Mouse (Mus musculus): ENCODE results near the gene Kiss1.
"Not testable (repeated sequence)": the region's sequence is repeated elsewhere in the genome, so short reads cannot be mapped to it uniquely, and the experiment has no call there.

Gene Kiss1

GRCm38 (mm10) chr1:133316577-133316976 lies 5.1 kb upstream of the Kiss1 start:
- intact Hi-C loops (cut with DNase I), result loop anchor here (2.0 to 10.0 kb wide), 2 partner anchors 282 to 294 kb away; partner anchors contain the start of genes Mdm4 and Snrpe

GRCm38 (mm10) chr1:133317149-133317548 lies 4.5 kb upstream of the Kiss1 start:
- intact Hi-C loops (cut with DNase I), result loop anchor here (2.0 to 10.0 kb wide), 2 partner anchors 282 to 294 kb away; partner anchors contain the start of genes Mdm4 and Snrpe

- intact Hi-C loops (cut with DNase I), result no loop called here
These were observed 1.7 kb downstream of the Kiss1 start for GRCm38 (mm10) chr1:133323333-133323732.

GRCm38 (mm10) chr1:133325951-133326350 lies 4.3 kb downstream of the Kiss1 start:
- intact Hi-C loops (cut with DNase I), result no loop called here

GRCm38 (mm10) chr1:133327094-133327493 lies 5.4 kb downstream of the Kiss1 start:
- intact Hi-C loops (cut with DNase I), result no loop called here

- intact Hi-C loops (cut with DNase I), result no loop called here
These were observed 6.7 kb downstream of the Kiss1 start for GRCm38 (mm10) chr1:133328299-133328795.

GRCm38 (mm10) chr1:133328896-133329637 lies 7.4 kb downstream of the Kiss1 start:
- intact Hi-C loops (cut with DNase I), result no loop called here

GRCm38 (mm10) chr1:133329638-133329964 lies 7.9 kb downstream of the Kiss1 start:
- intact Hi-C loops (cut with DNase I), result no loop called here

- intact Hi-C loops (cut with DNase I), result no loop called here
These were observed 9.5 kb downstream of the Kiss1 start for GRCm38 (mm10) chr1:133331142-133331541.

GRCm38 (mm10) chr1:133332656-133333430 lies 11.2 kb downstream of the Kiss1 start:
- intact Hi-C loops (cut with DNase I), result no loop called here

GRCm38 (mm10) chr1:133333937-133334336 lies 12.3 kb downstream of the Kiss1 start:
- intact Hi-C loops (cut with DNase I), result no loop called here

- intact Hi-C loops (cut with DNase I), result not testable (repeated sequence)
These were observed 18.7 kb downstream of the Kiss1 start for GRCm38 (mm10) chr1:133340403-133340802.

GRCm38 (mm10) chr1:133344357-133344756 lies 22.7 kb downstream of the Kiss1 start:
- intact Hi-C loops (cut with DNase I), result no loop called here

GRCm38 (mm10) chr1:133346531-133346930 lies 24.9 kb downstream of the Kiss1 start:
- intact Hi-C loops (cut with DNase I), result no loop called here

- intact Hi-C loops (cut with DNase I), result no loop called here
These were observed 25.6 kb downstream of the Kiss1 start for GRCm38 (mm10) chr1:133347226-133347625.

- intact Hi-C loops (cut with DNase I), result no loop called here
These were observed 26.2 kb downstream of the Kiss1 start for GRCm38 (mm10) chr1:133347693-133348520.

GRCm38 (mm10) chr1:133350210-133350609 lies 28.5 kb downstream of the Kiss1 start, which contains the start of gene Ren1:
Gene Ren1 (plus strand): TSS chr1:133350510.
- intact Hi-C loops (cut with DNase I), result no loop called here

- intact Hi-C loops (cut with DNase I), result loop anchor here (2.0 kb wide), 2 partner anchors 37 to 175 kb away; no protein-coding TSS in a partner anchor
These were observed 30.1 kb downstream of the Kiss1 start for GRCm38 (mm10) chr1:133351762-133352161.

- intact Hi-C loops (cut with DNase I), result loop anchor here (2.0 kb wide), 2 partner anchors 39 to 177 kb away; no protein-coding TSS in a partner anchor
These were observed 31.7 kb downstream of the Kiss1 start for GRCm38 (mm10) chr1:133353371-133353809.

GRCm38 (mm10) chr1:133355469-133355868 lies 33.8 kb downstream of the Kiss1 start:
- intact Hi-C loops (cut with DNase I), result no loop called here

- intact Hi-C loops (cut with DNase I), result no loop called here
These were observed 34.2 kb downstream of the Kiss1 start for GRCm38 (mm10) chr1:133355912-133356311.

Measured in adrenal gland (tissue).